Mouse (Mus musculus): ENCODE results near the gene Mns1. TPM values are rescaled to one million over a fixed set of nuclear protein-coding genes. Genes with fewer than 3 reads are reported as not detected.
A peak's percentile ranks its signal among the peaks of the same experiment; 100 is the strongest.

The Mns1 gene
- polyA plus RNA-seq, 1 experiment from 2014 or later, result 31.2 TPM

- Histone ChIP-seq H3K4me1 (replicated peaks; ENCODE audit: control insufficient read depth, insufficient read depth, low read length) (peaks cover 4% of the 10 kb centered on the region; the same call in 1 of the 2 replicates), H3K27me3 (ENCODE audit: control insufficient read depth, insufficient read depth, low read depth, low read length) (no peaks in the 10 kb centered on the region), H3K36me3 (ENCODE audit: control insufficient read depth, insufficient read depth, low read length) (no peaks in the 10 kb centered on the region), H3K27ac (ENCODE audit: low read length) (no peak overlapping the region), H3K9ac (ENCODE audit: low read length) (no peak overlapping the region), H3K9me3 (ENCODE audit: control insufficient read depth, low read length) (no peaks in the 10 kb centered on the region), H3K4me2 (ENCODE audit: low read depth, low read length) (no peak overlapping the region), H3K4me3 (ENCODE audit: low read length) (no peak overlapping the region)
- whole genome bisulfite sequencing, result 63% methylated on average over 11 of the region's 11 CpGs
- ATAC-seq (ENCODE audit: low read depth), result no peak
Measured at GRCm38 (mm10) chr9:72422284-72422683, 15.5 kb upstream of the Mns1 start.

DNA sequence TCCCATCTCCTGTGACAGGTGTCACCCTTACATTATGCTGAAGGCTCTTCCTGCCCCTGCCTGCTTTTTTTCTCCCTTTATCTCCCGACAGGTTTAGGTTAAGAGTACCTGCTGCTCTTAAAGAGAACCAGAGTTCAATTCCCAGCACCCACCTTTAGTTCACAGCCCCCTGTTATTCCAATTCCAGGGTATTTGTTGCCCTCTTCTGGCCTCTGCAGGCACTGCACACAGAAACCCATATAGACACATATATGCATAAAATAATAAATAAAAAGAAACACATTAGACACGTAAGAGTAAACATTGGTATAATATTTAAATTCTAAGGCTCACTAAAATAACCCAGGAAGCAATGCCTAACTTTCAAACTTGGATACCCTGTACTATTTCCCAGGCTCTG lies 15.1 kb upstream of the Mns1 start:
- Histone ChIP-seq H3K4me3 (ENCODE audit: low read length) (no peak overlapping the region), H3K4me2 (ENCODE audit: low read depth, low read length) (no peak overlapping the region), H3K27ac (ENCODE audit: low read length) (no peak overlapping the region), H3K9ac (ENCODE audit: low read length) (no peak overlapping the region), H3K4me1 (replicated peaks; ENCODE audit: control insufficient read depth, insufficient read depth, low read length) (peaks cover 4% of the 10 kb centered on the region; the same call in 1 of the 2 replicates), H3K36me3 (ENCODE audit: control insufficient read depth, insufficient read depth, low read length) (no peaks in the 10 kb centered on the region), H3K27me3 (ENCODE audit: control insufficient read depth, insufficient read depth, low read depth, low read length) (no peaks in the 10 kb centered on the region), H3K9me3 (ENCODE audit: control insufficient read depth, low read length) (no peaks in the 10 kb centered on the region)
- ATAC-seq (ENCODE audit: low read depth), result no peak
- 90% methylated on average over 2 of the region's 2 CpGs for WGBS

DNA sequence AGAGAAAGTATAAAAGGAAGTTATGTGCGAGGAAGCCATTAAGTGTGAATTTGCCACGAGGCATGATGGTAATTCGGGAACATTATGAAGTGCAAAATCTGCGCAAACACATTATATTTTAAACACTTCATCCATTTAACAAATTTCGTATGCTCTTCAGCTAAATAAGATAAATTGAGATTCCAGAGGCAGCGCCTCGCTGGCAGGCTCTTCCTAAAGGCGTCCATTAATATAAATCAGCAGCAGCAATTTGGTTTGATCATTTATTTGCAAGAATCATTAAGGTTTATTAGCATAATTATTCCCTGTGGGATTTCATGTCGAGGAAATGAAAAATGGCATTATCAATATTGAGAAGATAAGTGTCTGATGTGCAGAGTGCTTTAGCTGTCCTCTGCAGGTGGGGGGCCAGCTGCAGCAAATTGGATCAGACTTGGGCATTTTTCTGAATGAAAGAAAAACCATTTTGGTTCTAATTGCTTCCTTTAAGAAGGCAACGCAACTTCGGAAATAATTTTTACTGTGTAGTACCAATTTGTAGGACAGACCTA lies 12.4 kb upstream of the Mns1 start:
- H3K27me3 ChIP-seq (ENCODE audit: control insufficient read depth, insufficient read depth, low read depth, low read length), result no peaks in the 10 kb centered on the region
- no peak overlapping the region for H3K4me3 ChIP-seq (ENCODE audit: low read length)
- ATAC-seq (ENCODE audit: low read depth), result no peak
- no peaks in the 10 kb centered on the region for H3K9me3 ChIP-seq (ENCODE audit: control insufficient read depth, low read length)
- no peak overlapping the region for H3K4me2 ChIP-seq (ENCODE audit: low read depth, low read length)
- H3K9ac ChIP-seq (ENCODE audit: low read length), result no peak overlapping the region
- no peaks in the 10 kb centered on the region for H3K36me3 ChIP-seq (ENCODE audit: control insufficient read depth, insufficient read depth, low read length)
- no peak overlapping the region for H3K27ac ChIP-seq (ENCODE audit: low read length)
- 61% methylated on average over 11 of the region's 11 CpGs for WGBS
- H3K4me1 ChIP-seq (replicated peaks; ENCODE audit: control insufficient read depth, insufficient read depth, low read length), result peaks cover 4% of the 10 kb centered on the region; the same call in 1 of the 2 replicates

- Histone ChIP-seq H3K4me3 (ENCODE audit: low read length) (no peak overlapping the region), H3K9me3 (ENCODE audit: control insufficient read depth, low read length) (no peaks in the 10 kb centered on the region), H3K4me1 (replicated peaks; ENCODE audit: control insufficient read depth, insufficient read depth, low read length) (no peaks in the 10 kb centered on the region), H3K36me3 (ENCODE audit: control insufficient read depth, insufficient read depth, low read length) (no peaks in the 10 kb centered on the region), H3K9ac (ENCODE audit: low read length) (no peak overlapping the region), H3K27ac (ENCODE audit: low read length) (no peak overlapping the region), H3K4me2 (ENCODE audit: low read depth, low read length) (no peak overlapping the region), H3K27me3 (ENCODE audit: control insufficient read depth, insufficient read depth, low read depth, low read length) (no peaks in the 10 kb centered on the region)
- 53% methylated on average over 4 of the region's 4 CpGs for WGBS
- ATAC-seq (ENCODE audit: low read depth), result no peak
Measured at GRCm38 (mm10) chr9:72427861-72428260, 9.9 kb upstream of the Mns1 start.

GRCm38 (mm10) chr9:72434876-72435275 lies 2.9 kb upstream of the Mns1 start:
- Histone ChIP-seq H3K4me1 (replicated peaks; ENCODE audit: control insufficient read depth, insufficient read depth, low read length) (peaks cover 10% of the 10 kb centered on the region; the same call in 1 of the 2 replicates), H3K27ac (ENCODE audit: low read length) (no peak overlapping the region), H3K9me3 (ENCODE audit: control insufficient read depth, low read length) (no peaks in the 10 kb centered on the region), H3K36me3 (ENCODE audit: control insufficient read depth, insufficient read depth, low read length) (no peaks in the 10 kb centered on the region), H3K9ac (ENCODE audit: low read length) (no peak overlapping the region), H3K4me2 (ENCODE audit: low read depth, low read length) (no peak overlapping the region), H3K4me3 (ENCODE audit: low read length) (no peak overlapping the region), H3K27me3 (ENCODE audit: control insufficient read depth, insufficient read depth, low read depth, low read length) (no peaks in the 10 kb centered on the region)
- ATAC-seq (ENCODE audit: low read depth), result no peak
- 63% methylated on average over 9 of the region's 9 CpGs for WGBS

DNA sequence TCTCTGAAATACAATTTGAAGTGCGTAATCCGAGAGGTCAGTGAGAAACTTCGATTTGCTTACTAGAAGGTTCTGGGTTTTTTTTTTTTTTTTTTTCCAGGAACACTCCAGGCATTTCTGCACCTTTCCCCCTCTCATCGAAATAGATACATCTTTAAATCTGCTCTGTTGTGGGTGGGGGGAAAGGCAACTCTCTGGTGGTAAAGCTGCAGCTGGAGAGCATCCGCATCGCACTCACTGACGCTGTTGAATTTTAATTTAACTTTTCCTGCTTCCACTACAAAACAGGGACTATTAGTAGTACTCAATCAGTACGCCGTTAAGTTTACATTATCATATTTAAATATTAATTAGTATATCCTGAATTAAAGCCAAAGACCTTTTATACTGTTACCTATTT lies 938 bp downstream of the Mns1 start:
- no peaks in the 10 kb centered on the region for H3K27me3 ChIP-seq (ENCODE audit: control insufficient read depth, insufficient read depth, low read depth, low read length)
- H3K9me3 ChIP-seq (ENCODE audit: control insufficient read depth, low read length), result no peaks in the 10 kb centered on the region
- WGBS, result 1% methylated on average over 9 of the region's 9 CpGs
- peak overlapping the region; percentile 88 for H3K4me2 ChIP-seq (ENCODE audit: low read depth, low read length)
- peak; percentile 3; the same call in 1 of the 2 replicates for ATAC-seq (ENCODE audit: low read depth)
- peak overlapping the region; percentile 63 for H3K4me3 ChIP-seq (ENCODE audit: low read length)
- H3K27ac ChIP-seq (ENCODE audit: low read length), result peak overlapping the region; percentile 2; the same call in 1 of the 2 replicates
- H3K4me1 ChIP-seq (replicated peaks; ENCODE audit: control insufficient read depth, insufficient read depth, low read length), result peaks cover 11% of the 10 kb centered on the region; the same call in 1 of the 2 replicates
- peak overlapping the region; percentile 60 for H3K9ac ChIP-seq (ENCODE audit: low read length)
- H3K36me3 ChIP-seq (ENCODE audit: control insufficient read depth, insufficient read depth, low read length), result no peaks in the 10 kb centered on the region

DNA sequence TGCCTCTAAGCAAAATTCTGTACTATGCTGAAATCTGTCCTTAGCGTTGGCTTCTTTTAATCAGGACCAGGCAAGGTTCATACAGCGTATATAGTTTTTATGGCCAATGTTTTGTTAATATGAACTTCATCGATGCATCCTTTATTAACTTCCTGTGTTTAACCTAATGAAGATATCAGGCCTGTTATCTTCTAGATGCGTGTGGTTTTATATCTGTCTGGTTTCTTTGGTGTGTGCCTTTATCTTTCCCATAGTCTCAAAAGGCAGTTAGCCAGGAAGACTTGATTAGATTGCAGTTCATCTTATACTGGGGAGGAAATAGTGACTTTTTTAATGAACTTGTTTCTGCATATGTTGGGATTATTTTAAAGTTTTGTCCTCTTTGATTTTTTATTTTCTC lies 2.5 kb downstream of the Mns1 start:
- no peak overlapping the region for H3K9ac ChIP-seq (ENCODE audit: low read length)
- peaks cover 11% of the 10 kb centered on the region; the same call in 1 of the 2 replicates for H3K4me1 ChIP-seq (replicated peaks; ENCODE audit: control insufficient read depth, insufficient read depth, low read length)
- no peak overlapping the region for H3K27ac ChIP-seq (ENCODE audit: low read length)
- WGBS, result 80% methylated on average over 4 of the region's 4 CpGs
- no peaks in the 10 kb centered on the region for H3K27me3 ChIP-seq (ENCODE audit: control insufficient read depth, insufficient read depth, low read depth, low read length)
- no peak overlapping the region for H3K4me2 ChIP-seq (ENCODE audit: low read depth, low read length)
- no peak for ATAC-seq (ENCODE audit: low read depth)
- H3K36me3 ChIP-seq (ENCODE audit: control insufficient read depth, insufficient read depth, low read length), result no peaks in the 10 kb centered on the region
- no peak overlapping the region for H3K4me3 ChIP-seq (ENCODE audit: low read length)
- no peaks in the 10 kb centered on the region for H3K9me3 ChIP-seq (ENCODE audit: control insufficient read depth, low read length)

DNA sequence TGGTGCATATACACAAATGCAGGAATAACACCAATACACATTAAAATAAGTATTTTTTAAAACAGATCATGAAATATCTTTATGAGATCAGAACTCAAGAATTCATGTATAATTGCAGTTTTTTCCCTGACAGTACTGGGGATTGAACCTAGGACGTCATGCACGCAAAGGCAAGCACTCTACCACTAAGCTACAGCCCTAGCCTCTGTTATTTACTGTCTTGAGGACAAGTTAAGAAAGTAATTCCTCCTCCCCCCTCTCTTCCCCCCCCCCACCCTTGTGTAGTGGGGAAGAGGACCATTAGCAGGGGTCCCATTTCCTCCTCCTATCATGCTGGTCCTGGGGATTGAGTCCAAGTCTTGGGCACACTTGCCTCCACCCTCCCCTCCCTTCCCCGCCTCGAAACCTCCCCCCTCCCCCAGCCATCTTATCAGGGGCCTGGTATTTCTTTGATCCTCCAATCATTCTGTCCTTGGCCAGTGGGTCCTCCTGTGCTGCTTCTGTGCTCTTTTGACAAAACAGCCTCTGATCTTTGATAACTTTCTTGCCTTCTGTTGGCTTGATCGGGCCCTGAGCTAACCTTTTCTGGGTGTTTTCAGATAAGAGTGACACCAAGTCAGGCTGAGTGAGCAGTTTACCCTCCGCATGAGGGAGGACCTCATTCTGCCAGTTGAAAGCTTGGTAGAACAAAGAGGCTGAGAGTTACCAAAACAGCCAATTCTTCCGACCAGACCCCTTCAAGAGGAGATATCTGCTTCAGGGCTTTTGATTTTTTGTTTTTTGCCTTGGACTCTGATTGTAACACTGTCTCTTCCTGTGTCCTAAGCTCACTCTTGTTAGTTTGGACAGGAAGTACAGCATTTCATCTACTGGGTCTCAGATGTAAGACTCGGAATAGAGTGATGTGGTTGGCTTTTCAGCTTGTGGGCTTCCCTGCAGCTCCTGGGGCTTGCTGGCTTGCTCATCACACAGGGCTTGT lies 3.4 kb downstream of the Mns1 start:
- H3K4me1 ChIP-seq (replicated peaks; ENCODE audit: control insufficient read depth, insufficient read depth, low read length), result peaks cover 11% of the 10 kb centered on the region; the same call in 1 of the 2 replicates
- no peaks in the 10 kb centered on the region for H3K9me3 ChIP-seq (ENCODE audit: control insufficient read depth, low read length)
- no peaks in the 10 kb centered on the region for H3K27me3 ChIP-seq (ENCODE audit: control insufficient read depth, insufficient read depth, low read depth, low read length)
- H3K27ac ChIP-seq (ENCODE audit: low read length), result no peak overlapping the region
- no peak overlapping the region for H3K4me3 ChIP-seq (ENCODE audit: low read length)
- no peaks in the 10 kb centered on the region for H3K36me3 ChIP-seq (ENCODE audit: control insufficient read depth, insufficient read depth, low read length)
- no peak overlapping the region for H3K9ac ChIP-seq (ENCODE audit: low read length)
- H3K4me2 ChIP-seq (ENCODE audit: low read depth, low read length), result no peak overlapping the region
- ATAC-seq (ENCODE audit: low read depth), result no peak
- 51% methylated on average over 8 of the region's 8 CpGs for WGBS

- Histone ChIP-seq H3K4me1 (replicated peaks; ENCODE audit: control insufficient read depth, insufficient read depth, low read length) (peaks cover 11% of the 10 kb centered on the region; the same call in 1 of the 2 replicates), H3K4me2 (ENCODE audit: low read depth, low read length) (no peak overlapping the region)
Measured at GRCm38 (mm10) chr9:72441927-72442715, 4.3 kb downstream of the Mns1 start.

More at GRCm38 (mm10) chr9:72441927-72442715, 4.3 kb downstream of the Mns1 start:
- H3K27ac ChIP-seq (ENCODE audit: low read length), result no peak overlapping the region
- H3K9ac ChIP-seq (ENCODE audit: low read length), result no peak overlapping the region
- peaks cover 3% of the 10 kb centered on the region; the same call in 1 of the 2 replicates for H3K36me3 ChIP-seq (ENCODE audit: control insufficient read depth, insufficient read depth, low read length)
- no peak for ATAC-seq (ENCODE audit: low read depth)
- H3K9me3 ChIP-seq (ENCODE audit: control insufficient read depth, low read length), result no peaks in the 10 kb centered on the region
- 73% methylated on average over 10 of the region's 10 CpGs for WGBS
- no peak overlapping the region for H3K4me3 ChIP-seq (ENCODE audit: low read length)
- H3K27me3 ChIP-seq (ENCODE audit: control insufficient read depth, insufficient read depth, low read depth, low read length), result no peaks in the 10 kb centered on the region

Data from lung, embryonic 16.5 days (tissue).